In genomic region chr3:28638957-28639356, GRCm38 (mm10) we compare ENCODE assay signal across 9 mouse cellular contexts. TPM values are rescaled to one million over a fixed set of nuclear protein-coding genes. Genes with fewer than 3 reads are reported as not detected.
DNase-seq lines count a peak whose midpoint lies in the region; ATAC-seq and TF ChIP-seq lines count a peak whose summit lies in the region.
"Had no signal": no experiment of that assay in that cellular context is flagged by ENCODE, and none has a peak within 500 bp of the region (broad histone marks: within the 10 kb centered on the region; RNA-seq: fewer than 3 reads in every experiment).

No protein-coding gene starts in this region.

- no peak overlapping the region for H3K27ac ChIP-seq in stomach, postnatal 0 days (replicated peaks)
- H3K27ac ChIP-seq: liver, embryonic 15.5 days had no signal

- TF ChIP-seq EP300 in stomach, postnatal 0 days (optimal IDR thresholded peaks at IDR 0.05) = no peak

- no peaks in the 10 kb centered on the region for H3K9me3 ChIP-seq in stomach, postnatal 0 days (ENCODE audit: control insufficient read depth, low read length)
- H3K9me3 ChIP-seq: liver, embryonic 15.5 days had no signal

- no peak for DNase-seq in cerebellum, adult 9-11 months
- peak; percentile 14 for DNase-seq in kidney, postnatal 14 days
- DNase-seq in kidney, postnatal 4 days = no peak
- DNase-seq in heart, adult 9 months (ENCODE audit: low spot score in 2 of 2) = peak; percentile 61 to 63
- DNase-seq in left cerebral cortex, postnatal 4 days = peak; percentile 22
- DNase-seq in adrenal gland, adult 8-10 months = no peak
- DNase-seq in stomach, postnatal 0 days (ENCODE audit: low spot score) = no peak

- intact Hi-C loops in left cerebral cortex, postnatal 4 days (cut with DNase I) = no loop called here

- H3K9ac ChIP-seq in stomach, postnatal 0 days (ENCODE audit: low read length) = no peak overlapping the region
- H3K9ac ChIP-seq: liver, embryonic 15.5 days had no signal

- no peaks in the 10 kb centered on the region for H3K27me3 ChIP-seq in stomach, postnatal 0 days (ENCODE audit: control insufficient read depth, insufficient read depth, low read length)
- H3K27me3 ChIP-seq: liver, embryonic 15.5 days had no signal

- TF ChIP-seq CTCF in stomach, postnatal 0 days (IDR thresholded peaks at IDR 0.05; ENCODE audit: low read depth) = no peak

- H3K36me3 ChIP-seq in stomach, postnatal 0 days (ENCODE audit: control insufficient read depth, insufficient read depth, low read length) = no peaks in the 10 kb centered on the region
- H3K36me3 ChIP-seq: liver, embryonic 15.5 days had no signal

- 0 out of 2 replicates have a peak, but pooled peaks have one; percentile 60 for ATAC-seq in cerebellum, adult (ENCODE audit: insufficient number of reproducible peaks, low FRiP score, low TSS enrichment)
- ATAC-seq in stomach, postnatal 0 days (ENCODE audit: low FRiP score, low TSS enrichment) = no peak

- no peak overlapping the region for H3K4me3 ChIP-seq in stomach, postnatal 0 days (ENCODE audit: low read depth, low read length)
- H3K4me3 ChIP-seq: liver, embryonic 15.5 days had no signal

- no peaks in the 10 kb centered on the region for H3K4me1 ChIP-seq in stomach, postnatal 0 days (replicated peaks; ENCODE audit: control insufficient read depth, insufficient read depth)
- H3K4me1 ChIP-seq: liver, embryonic 15.5 days had no signal

- WGBS in stomach, postnatal 0 days = 72% methylated on average over 2 of the region's 2 CpGs

- H3K4me2 ChIP-seq in stomach, postnatal 0 days (replicated peaks; ENCODE audit: low read depth) = no peak overlapping the region
- H3K4me2 ChIP-seq: liver, embryonic 15.5 days had no signal

RNA-seq across cellular contexts. Expression of gene Slc2a2, which starts 58.7 kb away (rescaled TPM):
- total RNA-seq in left cerebral cortex, postnatal 4 days (2021) = not detected
- under 1 TPM in 1 of 4 experiments, not detected in 3; 0.40 TPM for total RNA-seq in adrenal gland, adult 8-10 months (2022)
- 0.25 and 0.31 TPM in 2 replicates for polyA plus RNA-seq in stomach, postnatal 0 days (2015; fragmentation: Nextera tagmentation; extraction: Ambion mirVana)

Comparison
In these comparisons a context has a peak if more than half of its experiments do, and no peak if none do; other contexts are left out.
1. DNase-seq: peak in kidney, postnatal 14 days (single experiment), heart, adult 9 months (2 of 2) and left cerebral cortex, postnatal 4 days (single experiment); none in cerebellum, adult 9-11 months (single experiment), kidney, postnatal 4 days (0 of 2), adrenal gland, adult 8-10 months (single experiment) and stomach, postnatal 0 days (single experiment).